Mouse (Mus musculus): ENCODE results near the gene Hmbs. TPM values are rescaled to one million over a fixed set of nuclear protein-coding genes. Genes with fewer than 3 reads are reported as not detected.

Gene Hmbs
- polyA plus RNA-seq, 1 experiment from 2014 or later = 133 TPM

DNA sequence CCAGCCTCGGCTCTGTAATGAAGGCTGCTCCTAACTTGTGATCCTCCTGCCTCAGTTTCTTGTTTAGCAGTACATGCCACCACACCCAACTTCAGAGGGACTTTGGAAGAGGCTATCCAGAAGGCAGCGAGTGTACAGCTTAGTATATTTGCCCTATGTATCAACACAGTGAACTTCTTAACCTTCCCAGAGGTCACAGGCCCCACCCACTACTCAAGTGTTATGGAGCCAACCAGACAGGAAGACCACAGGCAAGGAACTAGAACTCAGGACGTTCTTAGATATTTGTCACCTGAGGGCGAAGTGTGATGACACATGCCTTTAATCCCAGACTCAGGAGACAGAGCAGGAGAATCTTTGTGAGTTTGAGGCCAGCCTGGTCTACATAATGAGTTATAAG is 3.6 kb upstream of the Hmbs start:
- no peaks in the 10 kb centered on the region for H3K9me3 ChIP-seq (ENCODE audit: low read length)
- H3K4me1 ChIP-seq (ENCODE audit: insufficient read depth, low read length) = peaks cover 8% of the 10 kb centered on the region
- H3K4me2 ChIP-seq (replicated peaks; ENCODE audit: low read depth, low read length) = no peak overlapping the region
- H3K27ac ChIP-seq (ENCODE audit: low read length) = no peak overlapping the region
- no peak for ATAC-seq (ENCODE audit: low FRiP score, low TSS enrichment)
- no peak overlapping the region for H3K9ac ChIP-seq (replicated peaks; ENCODE audit: low read length)
- peaks cover 55% of the 10 kb centered on the region for H3K36me3 ChIP-seq (ENCODE audit: insufficient read depth, low read length)
- H3K4me3 ChIP-seq (ENCODE audit: low read length) = no peak overlapping the region
- H3K27me3 ChIP-seq (ENCODE audit: insufficient read depth, low read length) = no peaks in the 10 kb centered on the region
- WGBS = 86% methylated on average over 4 of the region's 4 CpGs

DNA sequence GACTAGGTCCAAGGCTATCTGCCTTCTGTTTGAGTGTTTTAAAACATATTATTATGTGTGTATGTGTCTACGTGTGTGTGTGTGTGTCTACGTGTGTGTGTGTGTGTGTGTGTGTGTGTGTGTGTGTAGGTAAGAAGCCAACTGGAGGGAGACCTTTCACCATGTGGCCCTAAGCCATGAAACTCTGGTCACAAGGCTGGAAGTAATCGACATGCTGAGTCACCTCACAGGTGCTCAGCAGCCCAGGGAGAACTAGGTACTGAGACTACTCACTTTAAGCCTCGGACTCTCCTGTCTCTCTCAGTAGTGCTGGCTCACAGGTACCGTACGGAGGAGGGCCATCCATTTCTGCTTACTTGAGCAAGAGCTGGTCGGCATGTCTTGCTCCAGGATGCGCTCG is 3.1 kb upstream of the Hmbs start:
- 91% methylated on average over 9 of the region's 9 CpGs for WGBS
- no peak for ATAC-seq (ENCODE audit: low FRiP score, low TSS enrichment)

DNA sequence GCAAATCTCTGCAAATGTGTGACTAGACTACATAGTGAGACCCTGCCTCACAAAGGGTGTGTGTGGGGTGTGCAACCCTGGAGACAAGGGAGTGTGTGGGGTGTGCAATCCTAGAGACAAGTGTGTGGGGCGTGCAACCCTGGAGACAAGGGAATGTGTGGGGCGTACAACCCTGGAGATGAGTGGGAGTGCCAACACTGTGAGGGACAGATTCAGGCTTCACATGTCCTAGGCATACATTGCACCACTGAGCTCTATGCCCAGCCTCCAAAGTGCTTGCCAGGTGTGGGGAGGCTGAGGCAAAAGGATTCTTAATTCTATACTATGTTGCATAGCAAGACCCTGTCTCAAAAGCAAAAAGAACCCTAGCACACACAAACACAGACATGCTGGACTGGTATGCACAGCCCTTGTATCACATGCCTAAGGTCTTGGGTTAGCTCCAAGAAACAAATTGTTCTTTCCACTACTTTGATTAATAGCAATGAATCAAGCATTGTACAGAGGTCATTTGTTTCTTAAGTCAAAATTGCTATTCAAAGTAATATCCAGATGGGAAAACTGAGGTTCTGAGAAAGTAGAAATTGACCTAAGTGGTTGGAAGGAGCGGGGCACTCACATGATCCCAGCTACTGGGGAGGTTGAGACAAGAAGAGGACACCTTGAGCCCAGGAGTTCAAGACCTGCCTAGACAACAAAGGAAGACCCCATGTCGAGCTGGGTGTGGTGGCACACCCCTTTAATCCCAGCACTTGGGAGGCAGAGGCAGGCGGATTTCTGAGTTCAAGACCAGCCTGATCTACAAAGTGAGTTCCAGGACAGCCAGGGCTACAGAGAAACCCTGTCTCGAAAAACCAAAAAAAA is 1.8 kb upstream of the Hmbs start:
- Histone ChIP-seq H3K4me1 (ENCODE audit: insufficient read depth, low read length) (peaks cover 14% of the 10 kb centered on the region), H3K9me3 (ENCODE audit: low read length) (no peaks in the 10 kb centered on the region), H3K4me2 (replicated peaks; ENCODE audit: low read depth, low read length) (no peak overlapping the region), H3K36me3 (ENCODE audit: insufficient read depth, low read length) (peaks cover 37% of the 10 kb centered on the region), H3K9ac (replicated peaks; ENCODE audit: low read length) (no peak overlapping the region), H3K4me3 (ENCODE audit: low read length) (no peak overlapping the region), H3K27ac (ENCODE audit: low read length) (no peak overlapping the region), H3K27me3 (ENCODE audit: insufficient read depth, low read length) (no peaks in the 10 kb centered on the region)
- 85% methylated on average over 5 of the region's 6 CpGs for WGBS
- no peak for ATAC-seq (ENCODE audit: low FRiP score, low TSS enrichment)

More for the DNA sequence above, 3.1 kb upstream of the Hmbs start:
- Histone ChIP-seq H3K36me3 (ENCODE audit: insufficient read depth, low read length) (peaks cover 51% of the 10 kb centered on the region), H3K9ac (replicated peaks; ENCODE audit: low read length) (no peak overlapping the region), H3K27ac (ENCODE audit: low read length) (no peak overlapping the region), H3K4me2 (replicated peaks; ENCODE audit: low read depth, low read length) (no peak overlapping the region), H3K9me3 (ENCODE audit: low read length) (no peaks in the 10 kb centered on the region), H3K4me3 (ENCODE audit: low read length) (no peak overlapping the region), H3K27me3 (ENCODE audit: insufficient read depth, low read length) (no peaks in the 10 kb centered on the region), H3K4me1 (ENCODE audit: insufficient read depth, low read length) (peaks cover 12% of the 10 kb centered on the region)

DNA sequence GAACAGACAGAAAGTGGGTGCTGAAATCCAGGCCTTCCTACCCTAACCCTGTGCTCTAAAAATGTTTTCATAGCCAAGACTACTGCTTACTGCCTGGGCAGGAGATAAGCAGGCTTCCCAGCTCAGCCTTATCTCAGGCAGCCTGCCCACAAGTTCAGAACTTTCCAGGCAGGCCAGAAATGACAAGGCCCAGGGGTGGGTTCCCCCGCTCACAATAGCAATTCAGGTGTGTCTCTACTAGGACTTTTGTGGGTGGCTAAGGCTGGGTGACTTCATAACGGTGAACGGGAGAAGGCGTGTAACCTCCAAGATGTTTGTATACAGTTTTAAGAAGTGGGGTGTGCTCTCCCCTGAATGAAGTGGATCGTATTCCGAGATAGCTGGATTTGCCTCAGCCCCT is 738 bp downstream of the Hmbs start:
- H3K4me2 ChIP-seq (replicated peaks; ENCODE audit: low read depth, low read length) = peak overlapping the region; percentile 71
- peak overlapping the region; percentile 90 for H3K4me3 ChIP-seq (ENCODE audit: low read length)
- H3K27me3 ChIP-seq (ENCODE audit: insufficient read depth, low read length) = no peaks in the 10 kb centered on the region
- no peaks in the 10 kb centered on the region for H3K9me3 ChIP-seq (ENCODE audit: low read length)
- H3K4me1 ChIP-seq (ENCODE audit: insufficient read depth, low read length) = peaks cover 14% of the 10 kb centered on the region
- peak overlapping the region; percentile 99 for H3K27ac ChIP-seq (ENCODE audit: low read length)
- 8% methylated on average over 6 of the region's 6 CpGs for WGBS
- H3K36me3 ChIP-seq (ENCODE audit: insufficient read depth, low read length) = peaks cover 23% of the 10 kb centered on the region
- H3K9ac ChIP-seq (replicated peaks; ENCODE audit: low read length) = peak overlapping the region; percentile 94
- ATAC-seq (ENCODE audit: low FRiP score, low TSS enrichment) = peak; percentile 37

DNA sequence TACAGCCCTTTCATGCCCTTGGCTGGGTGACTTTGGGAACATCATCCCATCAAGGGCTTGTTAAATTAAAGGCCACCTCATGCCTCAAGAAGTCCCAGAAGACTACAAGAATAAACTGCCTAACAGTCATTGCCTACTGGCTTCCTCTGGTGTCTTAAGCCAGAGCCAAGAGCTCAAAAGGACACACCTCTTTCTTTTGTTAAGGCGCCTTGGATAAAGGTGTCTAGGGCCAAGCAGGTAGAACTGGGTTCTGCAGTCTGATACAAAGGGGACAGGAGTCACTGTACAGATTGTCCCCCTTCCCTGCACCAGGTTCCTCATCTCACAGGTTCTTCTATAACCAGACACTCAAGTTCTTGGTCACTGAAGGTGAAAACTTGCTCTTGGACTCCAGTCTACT is 1.4 kb downstream of the Hmbs start:
- 0 out of 2 replicates have a peak overlapping the region, but pooled peaks have one; percentile 99 for H3K27ac ChIP-seq (ENCODE audit: low read length)
- 93% methylated on average over 1 of the region's 1 CpGs for WGBS
- H3K9ac ChIP-seq (replicated peaks; ENCODE audit: low read length) = peak overlapping the region; percentile 94
- H3K4me2 ChIP-seq (replicated peaks; ENCODE audit: low read depth, low read length) = peak overlapping the region; percentile 71
- ATAC-seq (ENCODE audit: low FRiP score, low TSS enrichment) = no peak
- peak overlapping the region; percentile 90; the same call in 1 of the 2 replicates for H3K4me3 ChIP-seq (ENCODE audit: low read length)
- H3K9me3 ChIP-seq (ENCODE audit: low read length) = no peaks in the 10 kb centered on the region
- peaks cover 18% of the 10 kb centered on the region for H3K4me1 ChIP-seq (ENCODE audit: insufficient read depth, low read length)
- H3K27me3 ChIP-seq (ENCODE audit: insufficient read depth, low read length) = no peaks in the 10 kb centered on the region
- peaks cover 16% of the 10 kb centered on the region for H3K36me3 ChIP-seq (ENCODE audit: insufficient read depth, low read length)

- no peak for ATAC-seq (ENCODE audit: low FRiP score, low TSS enrichment)
- WGBS = 51% methylated on average over 3 of the region's 3 CpGs
- no peak overlapping the region for H3K4me3 ChIP-seq (ENCODE audit: low read length)
- H3K4me2 ChIP-seq (replicated peaks; ENCODE audit: low read depth, low read length) = peak overlapping the region; percentile 71; the same call in 1 of the 2 replicates
- peaks cover 22% of the 10 kb centered on the region for H3K4me1 ChIP-seq (ENCODE audit: insufficient read depth, low read length)
- H3K36me3 ChIP-seq (ENCODE audit: insufficient read depth, low read length) = peaks cover 12% of the 10 kb centered on the region
- H3K9me3 ChIP-seq (ENCODE audit: low read length) = no peaks in the 10 kb centered on the region
- H3K27ac ChIP-seq (ENCODE audit: low read length) = no peak overlapping the region
- no peaks in the 10 kb centered on the region for H3K27me3 ChIP-seq (ENCODE audit: insufficient read depth, low read length)
- peak overlapping the region; percentile 94 for H3K9ac ChIP-seq (replicated peaks; ENCODE audit: low read length)
Measured at GRCm38 (mm10) chr9:44342173-44342572, 1.9 kb downstream of the Hmbs start.

- WGBS = 89% methylated on average over 5 of the region's 5 CpGs
- no peak overlapping the region for H3K4me2 ChIP-seq (replicated peaks; ENCODE audit: low read depth, low read length)
- peaks cover 29% of the 10 kb centered on the region for H3K4me1 ChIP-seq (ENCODE audit: insufficient read depth, low read length)
- H3K36me3 ChIP-seq (ENCODE audit: insufficient read depth, low read length) = peaks cover 14% of the 10 kb centered on the region
- ATAC-seq (ENCODE audit: low FRiP score, low TSS enrichment) = no peak
- H3K9me3 ChIP-seq (ENCODE audit: low read length) = no peaks in the 10 kb centered on the region
- H3K27me3 ChIP-seq (ENCODE audit: insufficient read depth, low read length) = no peaks in the 10 kb centered on the region
- H3K4me3 ChIP-seq (ENCODE audit: low read length) = no peak overlapping the region
- no peak overlapping the region for H3K9ac ChIP-seq (replicated peaks; ENCODE audit: low read length)
- H3K27ac ChIP-seq (ENCODE audit: low read length) = no peak overlapping the region
Measured at GRCm38 (mm10) chr9:44341487-44341886, 2.5 kb downstream of the Hmbs start.

DNA sequence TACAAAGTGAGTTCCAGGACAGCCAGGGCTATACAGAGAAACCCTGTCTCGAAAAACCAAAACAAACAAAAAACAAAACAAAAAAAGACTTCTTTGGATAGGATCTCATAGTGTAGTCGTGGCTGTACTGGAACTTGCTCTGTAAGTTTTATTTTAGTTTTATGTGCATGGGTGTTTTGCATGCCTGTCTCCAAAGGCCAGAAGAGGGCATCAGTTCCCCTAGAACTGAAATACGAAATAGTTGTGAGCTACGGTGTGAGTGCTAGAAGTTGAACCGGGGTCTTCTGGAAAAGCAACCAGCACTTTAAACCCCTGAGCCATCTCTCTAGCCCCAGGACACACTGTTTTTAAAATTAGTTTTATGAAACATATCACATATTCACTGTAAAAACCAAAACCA is 5.5 kb downstream of the Hmbs start:
- H3K36me3 ChIP-seq (ENCODE audit: insufficient read depth, low read length) = peaks cover 19% of the 10 kb centered on the region
- no peak overlapping the region for H3K4me3 ChIP-seq (ENCODE audit: low read length)
- WGBS = 81% methylated on average over 5 of the region's 5 CpGs

DNA sequence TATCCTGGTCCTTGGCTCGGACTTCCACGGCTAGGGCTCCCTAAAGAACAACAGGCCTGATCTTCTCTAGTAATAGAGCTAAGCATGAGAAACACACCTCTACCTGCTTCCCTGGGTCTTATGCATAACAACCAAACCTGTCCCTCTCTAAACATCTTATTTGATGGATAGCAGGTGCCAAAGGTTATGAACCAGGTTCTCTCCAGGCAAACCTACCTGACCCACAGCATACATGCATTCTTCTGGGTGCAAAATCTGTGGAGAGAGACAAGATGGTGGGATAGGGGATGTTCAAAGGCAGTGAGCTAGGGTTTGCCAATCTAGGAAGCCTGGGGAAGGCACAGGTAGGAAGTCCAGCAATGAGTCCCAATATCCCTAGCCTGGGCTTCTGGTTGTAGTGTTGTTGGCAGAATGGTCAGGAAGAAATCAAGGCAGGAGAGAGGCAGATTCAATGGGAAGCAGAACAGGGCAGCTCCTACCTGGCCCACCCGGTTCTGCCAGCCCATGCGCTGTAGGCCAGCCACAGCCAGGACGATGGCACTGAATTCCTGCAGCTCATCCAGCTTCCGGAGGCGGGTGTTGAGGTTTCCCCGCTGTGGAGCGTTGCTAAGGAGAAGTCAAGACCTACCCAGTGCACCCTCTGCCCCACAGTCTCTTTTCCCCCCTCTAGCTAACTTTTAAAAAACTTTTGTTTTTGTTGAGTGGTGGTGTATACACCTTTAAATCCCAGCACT is 6.4 kb downstream of the Hmbs start:
- Histone ChIP-seq H3K36me3 (ENCODE audit: insufficient read depth, low read length) (peaks cover 29% of the 10 kb centered on the region), H3K27me3 (ENCODE audit: insufficient read depth, low read length) (no peaks in the 10 kb centered on the region), H3K4me2 (replicated peaks; ENCODE audit: low read depth, low read length) (peak overlapping the region; percentile 75), H3K4me1 (ENCODE audit: insufficient read depth, low read length) (peaks cover 21% of the 10 kb centered on the region), H3K27ac (ENCODE audit: low read length) (no peak overlapping the region), H3K9ac (replicated peaks; ENCODE audit: low read length) (peak overlapping the region; percentile 60; the same call in 1 of the 2 replicates), H3K4me3 (ENCODE audit: low read length) (peak overlapping the region; percentile 99), H3K9me3 (ENCODE audit: low read length) (no peaks in the 10 kb centered on the region)
- no peak for ATAC-seq (ENCODE audit: low FRiP score, low TSS enrichment)
- WGBS = 68% methylated on average over 9 of the region's 9 CpGs

More for the DNA sequence above, 5.5 kb downstream of the Hmbs start:
- Histone ChIP-seq H3K27ac (ENCODE audit: low read length) (no peak overlapping the region), H3K9me3 (ENCODE audit: low read length) (no peaks in the 10 kb centered on the region), H3K27me3 (ENCODE audit: insufficient read depth, low read length) (no peaks in the 10 kb centered on the region), H3K9ac (replicated peaks; ENCODE audit: low read length) (no peak overlapping the region), H3K4me2 (replicated peaks; ENCODE audit: low read depth, low read length) (no peak overlapping the region), H3K4me1 (ENCODE audit: insufficient read depth, low read length) (peaks cover 29% of the 10 kb centered on the region)
- no peak for ATAC-seq (ENCODE audit: low FRiP score, low TSS enrichment)

Data from kidney, embryonic 16.5 days (tissue).